Mouse (Mus musculus): Measurements from ENCODE around the gene Zfp641.

The Zfp641 gene

GRCm38 (mm10) chr15:98295628-98296551 lies at the start of gene Zfp641:
TSS of gene Zfp641 (minus strand) at chr15:98296161.
- DNase-seq (ENCODE audit: low read depth, low spot score), result no peak

GRCm38 (mm10) chr15:98340887-98341286 lies 44.9 kb upstream of the Zfp641 start, which contains the start of gene Olfr284:
TSS of gene Olfr284 (minus strand) at chr15:98340987.
- no peak for DNase-seq (ENCODE audit: low read depth, low spot score)

DNA sequence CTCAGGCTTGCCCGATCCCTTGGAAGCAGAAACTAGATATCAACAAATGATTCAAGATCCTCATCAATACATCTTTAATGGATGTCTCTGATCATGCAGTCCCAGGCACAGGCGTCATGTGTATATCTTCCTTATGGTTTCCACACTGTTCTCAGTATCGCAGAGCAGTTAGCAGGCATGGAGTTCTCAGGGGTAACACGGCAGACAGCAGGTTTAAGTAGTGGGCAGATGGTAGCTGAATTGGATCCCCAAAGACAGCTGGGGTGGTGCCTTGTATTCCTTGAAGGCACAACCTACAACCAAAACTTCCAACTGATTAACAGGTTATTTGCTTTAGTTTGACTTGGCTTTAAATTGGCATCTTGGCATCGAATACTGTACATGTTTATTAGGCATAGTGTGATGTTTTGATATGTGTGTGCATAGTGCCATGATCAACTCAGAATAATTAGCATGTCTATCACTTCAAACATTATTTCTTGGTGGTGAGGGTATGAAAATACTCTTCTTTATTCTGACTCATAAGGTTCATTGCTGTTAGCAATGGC lies 21.3 kb upstream of the Zfp641 start, which contains the start of gene Olfr285:
TSS of gene Olfr285 (minus strand) at position 177 of the 548 bp plus-strand sequence.
- no peak for DNase-seq (ENCODE audit: low read depth, low spot score)

- DNase-seq (ENCODE audit: low read depth, low spot score), result no peak
Observed at GRCm38 (mm10) chr15:98315703-98316102, 19.7 kb upstream of the Zfp641 start.

- no peak for DNase-seq (ENCODE audit: low read depth, low spot score)
Observed at GRCm38 (mm10) chr15:98293651-98294050, 2.3 kb downstream of the Zfp641 start.

GRCm38 (mm10) chr15:98288566-98288965 lies 7.4 kb downstream of the Zfp641 start:
- DNase-seq (ENCODE audit: low read depth, low spot score), result no peak

DNA sequence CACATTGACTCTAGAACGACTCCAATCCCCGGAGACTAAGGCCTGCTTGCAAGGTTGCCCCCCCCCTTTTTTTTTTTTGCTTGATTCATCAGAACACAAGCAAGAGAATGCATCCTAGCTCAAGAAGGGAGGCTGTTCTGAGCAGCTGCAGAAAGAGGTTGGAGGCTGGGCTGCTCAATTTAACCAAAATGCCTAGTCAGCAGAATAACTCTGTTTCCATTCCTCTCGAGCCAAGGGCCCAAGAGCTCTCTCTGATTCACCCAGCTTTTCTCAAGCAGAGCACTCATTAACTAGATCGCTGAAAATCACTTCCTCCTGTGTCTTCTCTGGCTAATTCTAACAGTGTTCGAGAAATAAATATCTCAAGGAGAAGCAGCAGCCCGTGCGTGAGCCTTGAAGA lies 9.5 kb downstream of the Zfp641 start:
- no peak for DNase-seq (ENCODE audit: low read depth, low spot score)

GRCm38 (mm10) chr15:98257776-98258175 lies 38.2 kb downstream of the Zfp641 start:
- DNase-seq (ENCODE audit: low read depth, low spot score), result no peak

DNA sequence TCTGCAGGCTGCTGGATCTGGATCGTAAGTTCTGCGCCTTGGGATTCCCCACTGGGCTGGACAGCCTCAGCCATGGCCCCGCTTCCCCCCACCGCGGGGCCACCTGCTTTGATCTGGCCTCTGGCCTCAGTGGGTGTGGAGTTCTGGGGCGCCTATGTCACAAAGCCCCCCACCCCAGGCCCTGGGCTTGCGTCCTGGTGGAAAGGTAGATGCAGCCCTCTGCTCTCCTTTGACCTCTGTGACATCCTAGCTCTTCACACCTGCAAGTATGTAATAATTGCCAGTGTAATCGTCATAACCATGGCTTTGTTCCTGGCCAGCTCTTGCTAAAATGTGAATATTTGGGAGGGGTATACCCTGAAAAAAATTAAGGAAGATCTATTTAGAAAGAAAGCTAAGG lies 38.8 kb downstream of the Zfp641 start, which contains the start of gene H1fnt:
TSS of gene H1fnt (minus strand) at position 101 of the 400 bp plus-strand sequence.
- DNase-seq (ENCODE audit: low read depth, low spot score), result no peak

DNA sequence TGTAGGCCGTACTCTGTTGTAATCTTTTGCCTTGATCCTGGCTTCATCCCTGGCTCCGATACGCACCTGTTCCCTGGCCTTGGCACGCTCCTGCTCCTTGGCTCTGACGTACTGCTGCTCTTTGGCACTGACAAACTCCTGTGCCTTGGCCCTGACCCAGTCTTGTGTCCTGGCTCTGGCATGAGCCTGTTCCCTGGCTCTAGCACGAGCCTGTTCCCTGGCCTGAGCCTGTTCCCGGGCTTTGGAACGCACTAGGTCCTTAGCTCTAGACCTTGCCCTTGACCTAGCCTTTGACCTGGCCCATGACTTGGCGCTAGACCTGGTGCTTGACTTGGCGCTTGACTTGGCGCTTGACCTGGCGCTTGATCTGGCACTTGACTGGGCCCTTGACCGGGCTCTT lies 39.7 kb downstream of the Zfp641 start:
- no peak for DNase-seq (ENCODE audit: low read depth, low spot score)

Data from brain, embryonic 18.5 days (tissue).